Mouse (Mus musculus) left cerebral cortex, postnatal 14 days (tissue): ENCODE measurements around the gene Elavl4. TPM values are rescaled to one million over a fixed set of nuclear protein-coding genes. Genes with fewer than 3 reads are reported as not detected.
A peak's percentile ranks its signal among the peaks of the same experiment; 100 is the strongest.

Source experiments
- DNase-seq, 2 experiments: peaks; one replicate each; pipeline ENCODE4 v3.0.0; 2021 to 2022; ENCODE audit warnings: low spot score in 2 of 2, mixed read lengths in 1 of 2
- intact Hi-C: fragments of 180-260 bp; cut with DNase I; formaldehyde crosslinking; loops from one replicate; pipeline ENCODE4 v1.15.1; 2025
- total RNA-seq, 2 experiments: library from RNA; stranded (reverse); gene quantifications; 2 replicates each; pipeline ENCODE4 v1.2.3; 2021

Elavl4 gene
- total RNA-seq, 2 experiments from 2014 or later = 91.8 to 116 TPM

DNA sequence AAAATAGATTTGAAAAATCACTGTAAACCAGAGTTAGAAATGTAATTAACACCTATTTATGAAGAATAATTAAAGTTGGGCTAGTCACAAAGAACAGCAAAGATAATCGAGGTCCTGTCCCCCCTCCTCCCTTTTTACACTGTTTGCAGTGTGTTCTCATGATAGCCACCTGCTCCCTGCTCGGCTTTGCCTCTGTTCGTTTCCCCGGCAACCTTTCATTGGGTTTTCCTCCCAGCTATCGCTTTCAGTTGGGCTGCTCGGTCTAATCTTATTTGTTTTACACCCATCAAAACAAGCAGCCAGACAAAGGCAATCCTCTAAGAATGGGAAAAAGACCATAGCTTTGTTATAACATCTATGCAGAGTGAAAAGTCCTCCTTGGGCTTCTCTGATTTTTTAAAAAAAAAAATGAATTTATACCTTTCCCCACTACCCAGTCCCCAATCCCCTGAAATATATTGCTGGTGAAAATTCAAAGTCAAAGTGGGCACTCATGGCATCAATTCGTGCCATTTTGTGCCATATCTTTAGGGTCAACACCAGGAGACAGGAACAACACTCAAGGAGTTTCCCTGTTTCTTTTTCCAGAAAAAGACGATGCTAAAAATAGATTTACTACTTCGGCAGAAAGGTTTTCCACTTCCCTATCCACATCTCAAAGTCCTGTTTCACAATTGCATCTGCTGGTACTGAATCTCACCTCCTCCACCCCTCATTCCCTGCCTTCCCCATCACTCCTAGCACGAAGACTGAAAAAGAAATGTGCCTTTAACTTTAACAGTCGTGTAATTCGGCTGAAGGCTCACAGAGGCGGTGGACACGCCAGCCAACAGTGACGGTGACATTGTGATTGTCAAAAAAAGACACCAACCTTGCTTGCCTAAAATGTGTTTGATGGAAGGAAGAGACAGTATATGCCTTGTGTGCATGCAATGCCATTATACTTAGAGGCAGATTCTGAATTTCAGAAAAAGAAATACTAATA lies 66.1 kb downstream of the Elavl4 start:
- intact Hi-C loops = loop anchor here (5.0 kb wide), 2 partner anchors 233 to 303 kb away; no protein-coding TSS in a partner anchor
- DNase-seq = peak; percentile 51 to 57

GRCm38 (mm10) chr4:110284446-110284845 lies 67.3 kb downstream of the Elavl4 start:
- no peak for DNase-seq
- intact Hi-C loops = loop anchor here (5.0 kb wide), 1 partner anchor 67 kb away; no protein-coding TSS in a partner anchor

DNA sequence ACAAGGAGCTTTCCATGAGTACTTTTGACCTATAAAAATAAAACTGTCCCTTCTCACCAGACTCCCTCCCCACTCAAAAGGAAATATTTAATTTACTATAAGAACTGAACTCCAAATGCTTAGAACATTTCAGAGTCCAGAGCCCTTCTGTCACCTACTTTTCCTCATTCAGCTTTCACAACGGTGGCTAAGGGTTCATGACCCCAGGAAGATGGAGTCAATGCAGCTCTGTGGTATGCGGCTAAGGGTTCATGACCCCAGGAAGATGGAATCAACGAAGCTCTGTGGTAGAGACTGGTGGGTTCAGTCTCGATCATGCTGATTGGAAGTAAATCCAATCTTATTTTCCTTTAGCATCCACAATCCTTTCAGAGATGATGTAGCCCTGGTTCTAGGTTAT lies 81.7 kb downstream of the Elavl4 start:
- no peak for DNase-seq
- intact Hi-C loops = no loop called here

DNA sequence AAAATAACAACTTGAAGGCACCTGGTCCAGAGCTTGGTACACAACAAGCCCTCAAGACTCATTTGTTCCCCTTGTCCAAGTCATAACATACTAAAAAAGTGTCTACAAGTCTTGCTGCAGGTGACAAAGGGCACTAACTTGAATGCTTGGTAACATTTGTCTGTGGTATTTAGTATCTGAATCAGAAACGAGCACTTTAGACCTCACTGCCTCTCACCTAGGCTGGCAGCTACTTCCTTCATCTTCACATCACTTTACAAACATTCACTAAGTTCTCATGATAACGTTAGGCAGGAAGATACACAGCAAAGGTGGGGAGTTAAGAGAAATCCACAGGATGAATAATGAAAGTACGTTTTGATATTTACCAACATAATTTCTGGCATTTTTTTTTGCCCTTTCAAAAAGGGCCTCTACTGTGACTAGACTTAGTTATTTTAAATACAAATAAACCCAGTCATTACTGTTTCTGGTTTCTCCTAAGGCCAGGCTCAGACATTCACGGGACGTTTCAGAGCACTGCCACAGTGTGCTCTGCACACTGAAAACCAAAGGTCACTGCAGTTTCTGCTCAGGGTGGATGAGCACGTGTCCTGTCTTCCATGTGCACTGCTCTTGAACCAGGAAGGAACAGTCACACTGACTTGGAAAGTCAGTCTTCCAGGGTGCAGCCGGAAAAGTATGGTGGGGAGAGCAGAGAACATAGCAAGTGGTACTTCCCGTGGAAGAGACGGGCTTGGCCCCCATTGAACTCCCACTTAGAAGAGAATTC lies 84.7 kb downstream of the Elavl4 start:
- no peak for DNase-seq
- intact Hi-C loops = no loop called here

GRCm38 (mm10) chr4:110264345-110264943 lies 87.3 kb downstream of the Elavl4 start:
- intact Hi-C loops = no loop called here

DNA sequence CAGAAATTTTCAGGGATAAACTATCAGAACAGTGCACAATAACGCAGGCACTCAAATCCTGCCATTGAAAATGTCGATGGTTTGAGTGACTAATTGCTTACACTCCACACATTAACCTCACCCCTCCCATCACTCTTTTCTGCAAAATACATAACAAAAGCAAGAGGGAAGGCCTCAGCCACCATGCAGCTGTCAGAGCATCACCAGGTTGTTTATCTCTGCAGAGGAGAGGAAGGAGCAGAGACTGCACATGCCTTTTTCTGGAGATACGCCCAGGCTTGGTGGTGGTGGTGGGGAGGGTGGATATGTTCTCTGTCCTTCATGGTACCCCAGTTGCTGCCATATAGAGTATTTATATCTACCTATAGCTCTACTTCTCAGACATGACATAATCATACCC lies 94.3 kb downstream of the Elavl4 start:
- intact Hi-C loops = no loop called here
- DNase-seq = peak in 1 of 2 experiments; percentile 48

More at GRCm38 (mm10) chr4:110264345-110264943, 87.3 kb downstream of the Elavl4 start:
- no peak for DNase-seq

GRCm38 (mm10) chr4:110255617-110256016 lies 96.1 kb downstream of the Elavl4 start:
- DNase-seq = no peak
- intact Hi-C loops = no loop called here

- no peak for DNase-seq
- intact Hi-C loops = no loop called here
These were observed 101.7 kb downstream of the Elavl4 start for GRCm38 (mm10) chr4:110250055-110250454.

- intact Hi-C loops = no loop called here
- DNase-seq = no peak
These were observed 108.8 kb downstream of the Elavl4 start for GRCm38 (mm10) chr4:110242879-110243278.

GRCm38 (mm10) chr4:110234554-110234953 lies 117.2 kb downstream of the Elavl4 start:
- intact Hi-C loops = no loop called here

GRCm38 (mm10) chr4:110232327-110232726 lies 119.4 kb downstream of the Elavl4 start:
- intact Hi-C loops = no loop called here
- DNase-seq = no peak

More at GRCm38 (mm10) chr4:110234554-110234953, 117.2 kb downstream of the Elavl4 start:
- no peak for DNase-seq

- intact Hi-C loops = no loop called here
These were observed 119.9 kb downstream of the Elavl4 start for GRCm38 (mm10) chr4:110231799-110232198.

GRCm38 (mm10) chr4:110229652-110230051 lies 122.1 kb downstream of the Elavl4 start:
- DNase-seq = no peak
- intact Hi-C loops = no loop called here

More at GRCm38 (mm10) chr4:110231799-110232198, 119.9 kb downstream of the Elavl4 start:
- DNase-seq = no peak

DNA sequence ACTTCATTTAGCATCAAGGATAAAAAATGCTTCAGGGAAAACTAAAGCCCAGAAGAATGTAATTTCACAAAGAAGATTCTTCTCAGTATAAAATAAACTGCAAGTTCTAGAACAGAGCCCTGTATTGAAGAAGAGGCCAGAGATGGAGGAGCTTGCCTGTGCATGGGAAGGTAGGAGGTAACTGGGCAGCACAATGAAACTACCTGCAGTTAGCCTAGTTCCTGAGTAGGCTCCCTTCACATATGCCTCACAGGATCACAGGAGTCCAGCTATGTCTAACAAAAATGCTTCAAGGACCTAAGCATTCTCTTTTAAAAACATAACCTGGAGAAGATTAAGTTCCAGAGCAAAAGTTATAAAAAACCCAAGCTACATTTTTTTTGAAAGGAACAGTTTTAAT lies 122.5 kb downstream of the Elavl4 start:
- no peak for DNase-seq
- intact Hi-C loops = no loop called here

GRCm38 (mm10) chr4:110227621-110228031 lies 124.1 kb downstream of the Elavl4 start:
- peak; percentile 22 to 38 for DNase-seq
- intact Hi-C loops = no loop called here

GRCm38 (mm10) chr4:110225492-110225891 lies 126.2 kb downstream of the Elavl4 start:
- DNase-seq = no peak
- intact Hi-C loops = no loop called here

DNA sequence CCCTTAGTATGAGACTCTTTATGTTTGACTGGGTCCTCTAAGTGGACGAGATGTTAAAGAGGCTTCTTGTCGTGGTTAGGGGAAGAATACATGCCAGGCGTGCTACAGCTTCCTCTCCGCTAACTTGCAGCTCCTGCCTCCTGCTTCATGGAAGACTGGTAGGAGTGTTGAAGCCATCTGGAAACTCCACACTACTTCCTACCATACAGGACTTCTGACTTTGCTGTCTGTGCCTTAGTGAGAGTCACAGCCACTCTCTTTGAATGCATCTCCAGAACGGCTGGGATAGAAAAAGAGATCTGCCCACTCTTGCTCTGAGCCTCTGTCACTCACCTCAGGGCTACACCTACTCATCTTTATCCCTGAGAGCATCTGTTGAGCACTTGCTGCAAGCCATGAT lies 132.9 kb downstream of the Elavl4 start:
- DNase-seq = peak in 1 of 2 experiments; percentile 34
- intact Hi-C loops = loop anchor here (5.0 kb wide), 1 partner anchor 63 kb away; no protein-coding TSS in a partner anchor

DNA sequence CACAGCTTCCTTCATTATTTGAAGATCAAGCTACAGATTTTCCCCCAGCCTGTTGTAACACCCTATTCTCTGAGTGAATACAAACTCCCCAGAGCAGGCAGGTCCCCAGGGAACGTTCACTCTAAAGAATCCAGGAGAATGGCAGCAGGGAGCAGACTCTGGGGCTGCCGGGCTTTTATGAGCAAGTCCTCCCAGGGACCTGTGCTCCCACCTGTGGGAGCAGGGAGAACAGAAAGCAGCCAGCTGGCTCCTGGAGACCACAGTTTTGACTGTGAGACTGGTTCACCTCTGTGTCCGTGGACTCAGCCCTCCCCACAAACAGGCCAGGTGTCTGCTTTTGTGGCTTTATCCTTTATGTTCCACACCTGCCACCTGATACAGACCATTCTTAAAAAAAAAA lies 134.2 kb downstream of the Elavl4 start:
- no peak for DNase-seq
- intact Hi-C loops = loop anchor here (5.0 kb wide), 1 partner anchor 65 kb away; no protein-coding TSS in a partner anchor

DNA sequence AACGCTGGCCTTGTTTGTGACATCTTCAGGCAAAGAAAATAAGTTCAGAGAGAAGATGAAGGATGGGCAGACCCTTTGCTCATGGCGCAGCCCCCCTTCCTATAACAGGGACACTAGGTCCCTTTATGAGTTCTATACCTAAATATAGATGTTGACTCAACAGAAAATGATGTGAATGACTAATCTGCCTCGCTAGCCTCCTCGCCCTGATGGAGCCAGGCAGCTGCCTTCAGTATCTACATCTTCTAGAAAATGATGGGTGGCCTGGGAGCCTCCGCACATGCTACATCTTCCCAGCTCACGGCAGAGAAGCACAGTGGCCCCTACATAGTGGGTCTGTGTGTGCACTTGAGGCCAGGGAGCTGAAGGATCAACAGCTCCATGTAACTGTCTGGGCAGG lies 137.2 kb downstream of the Elavl4 start:
- intact Hi-C loops = no loop called here
- no peak for DNase-seq
